Mouse (Mus musculus) hindbrain, embryonic 11.5 days (tissue): ENCODE data around the gene Zfhx3. TPM values are rescaled to one million over a fixed set of nuclear protein-coding genes. Genes with fewer than 3 reads are reported as not detected.

Experiments
- ATAC-seq: fragments of 200-750 bp; cut with Nextera tagmentation; 2 replicates; pipeline ENCODE4 v1.8.0; 2017; ENCODE audit warnings: mild to moderate bottlenecking, moderate TSS enrichment, moderate library complexity; ENCODE audit not compliant: low FRiP score
- DNase-seq: peaks from one replicate; pipeline ENCODE4 v3.0.0-alpha.2; 2015; ENCODE audit warnings: low spot score
- H3K27ac ChIP-seq: fragments of 300-500 bp; sonication (generic); 2 replicates; pipeline ENCODE4 v1.5.1; 2014; ENCODE audit warnings: mild to moderate bottlenecking, low read depth, low read length
- H3K27me3 ChIP-seq: fragments of 300-500 bp; sonication (generic); 2 replicates; pipeline ENCODE4 v1.6.1; 2014; ENCODE audit warnings: mild to moderate bottlenecking, low read length, moderate library complexity, mixed read lengths; ENCODE audit not compliant: control insufficient read depth, insufficient read depth
- H3K36me3 ChIP-seq: fragments of 300-500 bp; sonication (generic); 2 replicates; pipeline ENCODE4 v1.6.1; 2014; ENCODE audit warnings: mild to moderate bottlenecking, low read length, moderate library complexity, mixed read lengths; ENCODE audit not compliant: control insufficient read depth, insufficient read depth
- H3K4me1 ChIP-seq: fragments of 300-500 bp; sonication (generic); replicated peaks from 2 replicates; pipeline ENCODE4 v1.6.1; 2014; ENCODE audit warnings: low read length, mixed read lengths; ENCODE audit not compliant: control insufficient read depth, insufficient read depth
- H3K4me2 ChIP-seq: fragments of 300-500 bp; sonication (generic); replicated peaks from 2 replicates; pipeline ENCODE4 v1.6.1; 2014; ENCODE audit warnings: mild to moderate bottlenecking, low read depth, low read length
- H3K4me3 ChIP-seq: fragments of 300-500 bp; sonication (generic); 2 replicates; pipeline ENCODE4 v1.5.1; 2014; ENCODE audit warnings: low read depth, low read length
- H3K9ac ChIP-seq: fragments of 300-500 bp; sonication (generic); 2 replicates; pipeline ENCODE4 v1.6.1; 2014; ENCODE audit warnings: low read depth, low read length
- H3K9me3 ChIP-seq: fragments of 300-500 bp; sonication (generic); 2 replicates; pipeline ENCODE4 v1.6.1; 2016; ENCODE audit warnings: low read length; ENCODE audit not compliant: control insufficient read depth
- whole genome bisulfite sequencing: fragments of 180-500 bp; shearing (Covaris S2); extraction: QIAGEN DNeasy Blood & Tissue Kit; methylation state at CpG from one replicate; pipeline ENCODE4 v1.1.7; 2014; 5-methylcytosine and 5-hydroxymethylcytosine counted together
- polyA plus RNA-seq: library from polyadenylated mRNA; unstranded; fragments of >200 nt; fragmentation: Nextera tagmentation; extraction: Ambion mirVana; gene quantifications from 2 replicates; pipeline ENCODE4 v1.2.1, GENCODE M21; 2014

The Zfhx3 gene
- polyA plus RNA-seq, 1 experiment from 2014 or later = 47.1 TPM

GRCm38 (mm10) chr8:107944676-107945600 is 2.5 kb downstream of the Zfhx3 start:
- Histone ChIP-seq H3K9ac (peak overlapping the region; percentile 49), H3K4me2 (peak overlapping the region; percentile 46), H3K4me1 (peaks cover 3% of the 10 kb centered on the region; the same call in 1 of the 2 replicates), H3K36me3 (no peaks in the 10 kb centered on the region), H3K27me3 (peaks cover 4% of the 10 kb centered on the region), H3K9me3 (no peaks in the 10 kb centered on the region), H3K27ac (peak overlapping the region; percentile 72), H3K4me3 (peak overlapping the region; percentile 30)
- WGBS = 14% methylated on average over 31 of the region's 31 CpGs
- no peak for ATAC-seq
- DNase-seq = peak; percentile 54

- H3K4me3 ChIP-seq = no peak overlapping the region
- WGBS = 71% methylated on average over 5 of the region's 5 CpGs
- H3K4me2 ChIP-seq = no peak overlapping the region
- H3K36me3 ChIP-seq = no peaks in the 10 kb centered on the region
- no peaks in the 10 kb centered on the region for H3K9me3 ChIP-seq
- H3K9ac ChIP-seq = no peak overlapping the region
- peaks cover 4% of the 10 kb centered on the region for H3K27me3 ChIP-seq
- ATAC-seq = no peak
- DNase-seq = no peak
- peaks cover 3% of the 10 kb centered on the region; the same call in 1 of the 2 replicates for H3K4me1 ChIP-seq
- H3K27ac ChIP-seq = 0 out of 2 replicates have a peak overlapping the region, but pooled peaks have one; percentile 2
Observed at GRCm38 (mm10) chr8:107946888-107947287, 4.4 kb downstream of the Zfhx3 start.

- H3K9ac ChIP-seq = no peak overlapping the region
- no peak for ATAC-seq
- H3K9me3 ChIP-seq = no peaks in the 10 kb centered on the region
- H3K4me1 ChIP-seq = no peaks in the 10 kb centered on the region
- H3K36me3 ChIP-seq = no peaks in the 10 kb centered on the region
- H3K4me3 ChIP-seq = no peak overlapping the region
- 64% methylated on average over 3 of the region's 3 CpGs for WGBS
- H3K4me2 ChIP-seq = no peak overlapping the region
- DNase-seq = no peak
- H3K27ac ChIP-seq = no peak overlapping the region
- H3K27me3 ChIP-seq = no peaks in the 10 kb centered on the region
Observed at GRCm38 (mm10) chr8:107955887-107956286, 13.4 kb downstream of the Zfhx3 start.

- Histone ChIP-seq H3K4me1 (no peaks in the 10 kb centered on the region), H3K4me2 (no peak overlapping the region), H3K27ac (0 out of 2 replicates have a peak overlapping the region, but pooled peaks have one; percentile 42), H3K36me3 (no peaks in the 10 kb centered on the region), H3K9me3 (no peaks in the 10 kb centered on the region), H3K9ac (no peak overlapping the region), H3K27me3 (no peaks in the 10 kb centered on the region), H3K4me3 (no peak overlapping the region)
- no peak for DNase-seq
- 57% methylated on average over 8 of the region's 8 CpGs for WGBS
- no peak for ATAC-seq
Observed at GRCm38 (mm10) chr8:107957566-107957965, 15.1 kb downstream of the Zfhx3 start.

- H3K4me1 ChIP-seq = no peaks in the 10 kb centered on the region
- no peak overlapping the region for H3K4me2 ChIP-seq
- no peak for ATAC-seq
- H3K27ac ChIP-seq = no peak overlapping the region
- no peak overlapping the region for H3K4me3 ChIP-seq
- no peaks in the 10 kb centered on the region for H3K36me3 ChIP-seq
- no peak for DNase-seq
- no peaks in the 10 kb centered on the region for H3K9me3 ChIP-seq
- 61% methylated on average over 11 of the region's 11 CpGs for WGBS
- H3K27me3 ChIP-seq = no peaks in the 10 kb centered on the region
- no peak overlapping the region for H3K9ac ChIP-seq
Observed at GRCm38 (mm10) chr8:107960466-107960865, 18.0 kb downstream of the Zfhx3 start.

- H3K4me3 ChIP-seq = no peak overlapping the region
- no peak overlapping the region for H3K9ac ChIP-seq
- WGBS = 68% methylated on average over 8 of the region's 8 CpGs
- ATAC-seq = no peak
- H3K9me3 ChIP-seq = no peaks in the 10 kb centered on the region
- no peak overlapping the region for H3K4me2 ChIP-seq
- H3K36me3 ChIP-seq = no peaks in the 10 kb centered on the region
- H3K27me3 ChIP-seq = no peaks in the 10 kb centered on the region
- H3K4me1 ChIP-seq = no peaks in the 10 kb centered on the region
- no peak for DNase-seq
- H3K27ac ChIP-seq = no peak overlapping the region
Observed at GRCm38 (mm10) chr8:107960878-107961277, 18.4 kb downstream of the Zfhx3 start.

GRCm38 (mm10) chr8:107972198-107972597 is 29.8 kb downstream of the Zfhx3 start:
- Histone ChIP-seq H3K4me2 (no peak overlapping the region), H3K27ac (no peak overlapping the region), H3K9ac (no peak overlapping the region), H3K4me3 (no peak overlapping the region), H3K9me3 (no peaks in the 10 kb centered on the region), H3K4me1 (no peaks in the 10 kb centered on the region), H3K27me3 (no peaks in the 10 kb centered on the region), H3K36me3 (no peaks in the 10 kb centered on the region)
- WGBS = 76% methylated on average over 4 of the region's 4 CpGs
- ATAC-seq (no peak), DNase-seq (no peak)

- no peaks in the 10 kb centered on the region for H3K4me1 ChIP-seq
- DNase-seq (no peak), ATAC-seq (no peak)
- H3K4me3 ChIP-seq = no peak overlapping the region
- H3K27me3 ChIP-seq = 0 out of 2 replicates have a peak, but pooled peaks cover 2% of the 10 kb centered on the region
- 72% methylated on average over 13 of the region's 13 CpGs for WGBS
- no peaks in the 10 kb centered on the region for H3K9me3 ChIP-seq
- H3K27ac ChIP-seq = no peak overlapping the region
- H3K4me2 ChIP-seq = no peak overlapping the region
- H3K9ac ChIP-seq = no peak overlapping the region
- H3K36me3 ChIP-seq = no peaks in the 10 kb centered on the region
Observed at GRCm38 (mm10) chr8:107974451-107974850, 32.0 kb downstream of the Zfhx3 start.

GRCm38 (mm10) chr8:107978247-107978646 is 35.8 kb downstream of the Zfhx3 start:
- Histone ChIP-seq H3K27ac (no peak overlapping the region), H3K9me3 (no peaks in the 10 kb centered on the region), H3K36me3 (no peaks in the 10 kb centered on the region), H3K4me3 (no peak overlapping the region), H3K9ac (no peak overlapping the region), H3K4me2 (no peak overlapping the region), H3K4me1 (no peaks in the 10 kb centered on the region), H3K27me3 (0 out of 2 replicates have a peak, but pooled peaks cover 2% of the 10 kb centered on the region)
- 90% methylated on average over 1 of the region's 1 CpGs for WGBS
- no peak for ATAC-seq
- DNase-seq = no peak
